Mouse (Mus musculus): ENCODE measurements around the gene Nfia. TPM values are rescaled to one million over a fixed set of nuclear protein-coding genes. Genes with fewer than 3 reads are reported as not detected.
A peak's percentile ranks its signal among the peaks of the same experiment; 100 is the strongest.

Nfia gene
- polyA plus RNA-seq, 1 experiment from 2014 or later = 32.1 TPM

DNA sequence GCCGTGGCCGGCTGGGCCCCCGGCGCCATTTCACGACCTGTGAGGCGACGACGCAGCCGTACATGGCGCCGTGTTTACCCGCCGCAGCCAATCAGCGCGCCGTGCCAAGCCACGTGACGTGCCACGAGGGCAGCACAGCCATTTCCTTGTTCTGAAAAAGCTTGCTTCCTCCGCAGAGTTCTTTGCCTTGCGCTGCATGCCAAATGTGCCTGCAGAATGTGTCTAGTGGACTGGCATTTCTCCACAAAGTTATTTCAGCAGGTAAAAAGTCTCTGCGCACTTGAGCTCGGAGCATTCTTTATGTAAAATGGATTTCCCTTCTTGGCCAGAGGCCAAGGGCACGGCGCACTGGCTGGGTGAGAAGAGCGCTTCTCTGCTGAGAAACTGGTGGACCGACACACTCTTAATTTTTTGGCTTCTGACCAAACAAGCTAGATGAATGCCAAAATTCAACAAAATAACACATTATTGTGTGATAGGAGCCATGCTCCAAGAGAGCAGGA lies 96.5 kb downstream of the Nfia start:
- peak overlapping the region; percentile 94 for H3K27ac ChIP-seq (ENCODE audit: low read depth, low read length)
- peak; percentile 89 for ATAC-seq (ENCODE audit: low FRiP score, low TSS enrichment)
- peak overlapping the region; percentile 35 for H3K4me2 ChIP-seq (replicated peaks; ENCODE audit: low read depth, low read length)
- peak overlapping the region; percentile 24; the same call in 1 of the 2 replicates for H3K4me3 ChIP-seq (ENCODE audit: low read length)
- WGBS = 52% methylated on average over 27 of the region's 27 CpGs
- no peaks in the 10 kb centered on the region for H3K36me3 ChIP-seq (ENCODE audit: control insufficient read depth, insufficient read depth, low read length)
- H3K9me3 ChIP-seq (ENCODE audit: control insufficient read depth, low read length) = no peaks in the 10 kb centered on the region
- no peaks in the 10 kb centered on the region for H3K27me3 ChIP-seq (ENCODE audit: control insufficient read depth, insufficient read depth, low read length)
- peaks cover 10% of the 10 kb centered on the region; the same call in 1 of the 2 replicates for H3K4me1 ChIP-seq (ENCODE audit: control insufficient read depth, insufficient read depth, low read length)
- no peak overlapping the region; the same call in 1 of the 2 replicates for H3K9ac ChIP-seq (ENCODE audit: low read depth, low read length)

GRCm38 (mm10) chr4:97869451-97869850 lies 96.9 kb downstream of the Nfia start:
- Histone ChIP-seq H3K36me3 (ENCODE audit: control insufficient read depth, insufficient read depth, low read length) (no peaks in the 10 kb centered on the region), H3K9ac (ENCODE audit: low read depth, low read length) (no peak overlapping the region), H3K4me3 (ENCODE audit: low read length) (no peak overlapping the region; the same call in 1 of the 2 replicates), H3K27ac (ENCODE audit: low read depth, low read length) (peak overlapping the region; percentile 94; the same call in 1 of the 2 replicates), H3K27me3 (ENCODE audit: control insufficient read depth, insufficient read depth, low read length) (no peaks in the 10 kb centered on the region), H3K9me3 (ENCODE audit: control insufficient read depth, low read length) (no peaks in the 10 kb centered on the region), H3K4me1 (ENCODE audit: control insufficient read depth, insufficient read depth, low read length) (peaks cover 10% of the 10 kb centered on the region; the same call in 1 of the 2 replicates), H3K4me2 (replicated peaks; ENCODE audit: low read depth, low read length) (peak overlapping the region; percentile 35; the same call in 1 of the 2 replicates)
- ATAC-seq (ENCODE audit: low FRiP score, low TSS enrichment) = no peak
- WGBS = 40% methylated on average over 7 of the region's 7 CpGs

- no peak overlapping the region for H3K27ac ChIP-seq (ENCODE audit: low read depth, low read length)
- H3K4me1 ChIP-seq (ENCODE audit: control insufficient read depth, insufficient read depth, low read length) = peaks cover 7% of the 10 kb centered on the region; the same call in 1 of the 2 replicates
- no peaks in the 10 kb centered on the region for H3K36me3 ChIP-seq (ENCODE audit: control insufficient read depth, insufficient read depth, low read length)
- H3K9ac ChIP-seq (ENCODE audit: low read depth, low read length) = no peak overlapping the region
- no peak for ATAC-seq (ENCODE audit: low FRiP score, low TSS enrichment)
- H3K27me3 ChIP-seq (ENCODE audit: control insufficient read depth, insufficient read depth, low read length) = no peaks in the 10 kb centered on the region
- H3K4me2 ChIP-seq (replicated peaks; ENCODE audit: low read depth, low read length) = no peak overlapping the region
- H3K9me3 ChIP-seq (ENCODE audit: control insufficient read depth, low read length) = no peaks in the 10 kb centered on the region
- WGBS = 79% methylated on average over 9 of the region's 9 CpGs
- H3K4me3 ChIP-seq (ENCODE audit: low read length) = no peak overlapping the region
Measured at GRCm38 (mm10) chr4:97871770-97872439, 99.4 kb downstream of the Nfia start.

DNA sequence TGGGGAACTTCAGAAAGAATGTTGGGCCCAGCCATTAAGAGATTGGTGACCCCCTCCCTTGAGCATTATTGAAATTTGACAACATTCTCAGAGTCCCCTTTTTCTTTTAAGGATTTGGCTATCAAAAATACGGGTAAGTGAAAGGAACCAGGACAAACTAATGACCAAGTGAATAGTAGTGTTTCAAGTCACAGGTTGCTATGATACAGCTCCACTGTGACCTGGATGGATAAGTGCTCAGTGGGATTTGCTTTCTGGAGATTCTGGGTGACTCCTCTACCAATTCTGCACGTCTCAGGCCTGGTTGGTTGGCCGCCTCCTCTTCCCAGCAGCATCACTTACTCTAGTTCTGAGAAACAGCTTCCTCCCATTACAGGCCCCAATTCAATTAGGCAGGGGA lies 102.4 kb downstream of the Nfia start:
- H3K4me1 ChIP-seq (ENCODE audit: control insufficient read depth, insufficient read depth, low read length) = peaks cover 4% of the 10 kb centered on the region; the same call in 1 of the 2 replicates
- 75% methylated on average over 3 of the region's 3 CpGs for WGBS
- no peak for ATAC-seq (ENCODE audit: low FRiP score, low TSS enrichment)
- no peak overlapping the region for H3K4me2 ChIP-seq (replicated peaks; ENCODE audit: low read depth, low read length)
- H3K27ac ChIP-seq (ENCODE audit: low read depth, low read length) = no peak overlapping the region
- no peaks in the 10 kb centered on the region for H3K36me3 ChIP-seq (ENCODE audit: control insufficient read depth, insufficient read depth, low read length)
- no peaks in the 10 kb centered on the region for H3K9me3 ChIP-seq (ENCODE audit: control insufficient read depth, low read length)
- no peak overlapping the region for H3K9ac ChIP-seq (ENCODE audit: low read depth, low read length)
- no peaks in the 10 kb centered on the region for H3K27me3 ChIP-seq (ENCODE audit: control insufficient read depth, insufficient read depth, low read length)
- H3K4me3 ChIP-seq (ENCODE audit: low read length) = no peak overlapping the region

- H3K9me3 ChIP-seq (ENCODE audit: control insufficient read depth, low read length) = no peaks in the 10 kb centered on the region
- H3K4me3 ChIP-seq (ENCODE audit: low read length) = no peak overlapping the region
- no peak overlapping the region for H3K27ac ChIP-seq (ENCODE audit: low read depth, low read length)
- no peaks in the 10 kb centered on the region for H3K36me3 ChIP-seq (ENCODE audit: control insufficient read depth, insufficient read depth, low read length)
- no peaks in the 10 kb centered on the region for H3K27me3 ChIP-seq (ENCODE audit: control insufficient read depth, insufficient read depth, low read length)
- H3K4me2 ChIP-seq (replicated peaks; ENCODE audit: low read depth, low read length) = no peak overlapping the region
- H3K4me1 ChIP-seq (ENCODE audit: control insufficient read depth, insufficient read depth, low read length) = no peaks in the 10 kb centered on the region
- WGBS = 58% methylated on average over 3 of the region's 3 CpGs
- H3K9ac ChIP-seq (ENCODE audit: low read depth, low read length) = no peak overlapping the region
- no peak for ATAC-seq (ENCODE audit: low FRiP score, low TSS enrichment)
Measured at GRCm38 (mm10) chr4:97875901-97876300, 103.4 kb downstream of the Nfia start.

DNA sequence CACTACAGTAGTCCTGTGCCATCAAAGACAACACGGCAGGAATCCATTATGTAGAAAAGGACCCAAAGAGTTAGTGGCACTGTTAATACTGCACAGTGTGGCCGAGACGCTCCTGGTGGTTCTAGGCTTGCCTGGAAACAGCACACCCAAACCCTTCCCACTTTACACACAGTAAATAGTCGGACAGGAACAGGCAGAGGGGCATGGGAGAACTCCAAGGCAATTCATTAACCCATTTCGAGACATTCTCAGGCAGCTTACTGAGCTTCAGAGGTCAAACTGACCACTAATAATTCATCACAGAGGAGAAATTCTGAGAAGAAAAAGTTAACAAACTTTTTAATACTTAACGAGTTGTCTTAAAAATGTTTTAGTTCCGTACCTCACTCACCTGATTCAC lies 107.2 kb downstream of the Nfia start:
- H3K9ac ChIP-seq (ENCODE audit: low read depth, low read length) = no peak overlapping the region
- no peak overlapping the region for H3K27ac ChIP-seq (ENCODE audit: low read depth, low read length)
- H3K4me1 ChIP-seq (ENCODE audit: control insufficient read depth, insufficient read depth, low read length) = no peaks in the 10 kb centered on the region
- no peaks in the 10 kb centered on the region for H3K9me3 ChIP-seq (ENCODE audit: control insufficient read depth, low read length)
- no peak overlapping the region for H3K4me3 ChIP-seq (ENCODE audit: low read length)
- no peak overlapping the region for H3K4me2 ChIP-seq (replicated peaks; ENCODE audit: low read depth, low read length)
- ATAC-seq (ENCODE audit: low FRiP score, low TSS enrichment) = no peak
- no peaks in the 10 kb centered on the region for H3K36me3 ChIP-seq (ENCODE audit: control insufficient read depth, insufficient read depth, low read length)
- no peaks in the 10 kb centered on the region for H3K27me3 ChIP-seq (ENCODE audit: control insufficient read depth, insufficient read depth, low read length)
- WGBS = 68% methylated on average over 7 of the region's 7 CpGs

GRCm38 (mm10) chr4:97880120-97881055 lies 107.9 kb downstream of the Nfia start:
- no peak for ATAC-seq (ENCODE audit: low FRiP score, low TSS enrichment)
- H3K27ac ChIP-seq (ENCODE audit: low read depth, low read length) = no peak overlapping the region
- WGBS = 77% methylated on average over 9 of the region's 9 CpGs
- no peaks in the 10 kb centered on the region for H3K36me3 ChIP-seq (ENCODE audit: control insufficient read depth, insufficient read depth, low read length)
- H3K9ac ChIP-seq (ENCODE audit: low read depth, low read length) = no peak overlapping the region
- H3K9me3 ChIP-seq (ENCODE audit: control insufficient read depth, low read length) = no peaks in the 10 kb centered on the region
- H3K4me1 ChIP-seq (ENCODE audit: control insufficient read depth, insufficient read depth, low read length) = no peaks in the 10 kb centered on the region
- no peaks in the 10 kb centered on the region for H3K27me3 ChIP-seq (ENCODE audit: control insufficient read depth, insufficient read depth, low read length)
- H3K4me3 ChIP-seq (ENCODE audit: low read length) = no peak overlapping the region
- H3K4me2 ChIP-seq (replicated peaks; ENCODE audit: low read depth, low read length) = no peak overlapping the region

GRCm38 (mm10) chr4:97885574-97885973 lies 113.0 kb downstream of the Nfia start:
- WGBS = 89% methylated on average over 5 of the region's 5 CpGs
- Histone ChIP-seq H3K36me3 (ENCODE audit: control insufficient read depth, insufficient read depth, low read length) (no peaks in the 10 kb centered on the region), H3K9ac (ENCODE audit: low read depth, low read length) (no peak overlapping the region), H3K4me1 (ENCODE audit: control insufficient read depth, insufficient read depth, low read length) (no peaks in the 10 kb centered on the region), H3K4me2 (replicated peaks; ENCODE audit: low read depth, low read length) (no peak overlapping the region), H3K4me3 (ENCODE audit: low read length) (no peak overlapping the region), H3K27ac (ENCODE audit: low read depth, low read length) (no peak overlapping the region), H3K27me3 (ENCODE audit: control insufficient read depth, insufficient read depth, low read length) (no peaks in the 10 kb centered on the region), H3K9me3 (ENCODE audit: control insufficient read depth, low read length) (no peaks in the 10 kb centered on the region)
- no peak for ATAC-seq (ENCODE audit: low FRiP score, low TSS enrichment)

Measured in kidney, embryonic 14.5 days (tissue).